ENCODE assay signal across 8 mouse cellular contexts in the genomic region with DNA sequence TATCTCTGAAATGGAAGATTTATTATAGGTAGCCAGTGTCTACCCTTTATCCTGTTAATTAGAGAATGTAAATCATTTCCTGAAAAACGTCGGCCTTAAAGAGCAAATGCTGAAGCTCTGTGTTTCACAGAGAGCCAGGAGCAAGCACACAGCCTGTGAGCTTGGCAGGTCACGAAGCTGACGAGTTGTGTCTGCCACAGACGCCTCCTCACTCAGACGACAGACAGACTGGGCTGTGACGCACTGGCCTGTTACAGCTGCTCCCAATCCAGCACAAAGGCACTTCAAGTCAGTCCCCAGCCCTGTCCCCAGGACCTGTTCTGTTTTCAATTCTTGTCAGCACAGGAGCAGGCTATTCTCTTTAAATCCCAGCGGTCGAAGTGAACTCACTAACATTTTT. TPM values are rescaled to one million over a fixed set of nuclear protein-coding genes. Genes with fewer than 3 reads are reported as not detected.
A peak's percentile ranks its signal among the peaks of the same experiment; 100 is the strongest.
DNase-seq lines count a peak whose midpoint lies in the region; ATAC-seq and TF ChIP-seq lines count a peak whose summit lies in the region.

No protein-coding gene starts in this region.

- TF ChIP-seq EP300 in liver, postnatal 0 days (IDR thresholded peaks at IDR 0.05; ENCODE audit: low read depth) = no peak

- no peak for ATAC-seq in liver, postnatal 0 days
- no peak for ATAC-seq in heart, embryonic 11.5 days (replicated peaks; ENCODE audit: insufficient number of reproducible peaks, low FRiP score, low TSS enrichment)
- peak; percentile 90 for ATAC-seq in neural tube, embryonic 15.5 days (ENCODE audit: low FRiP score)
- ATAC-seq in erythroid progenitor cell, adult 5-6 weeks (replicated peaks; ENCODE audit: low FRiP score, poor library complexity, severe bottlenecking) = no peak

- H3K9me3 ChIP-seq in liver, postnatal 0 days (ENCODE audit: low read length) = no peaks in the 10 kb centered on the region
- H3K9me3 ChIP-seq in heart, embryonic 11.5 days (replicated peaks; ENCODE audit: control insufficient read depth, low read length) = no peaks in the 10 kb centered on the region
- no peaks in the 10 kb centered on the region for H3K9me3 ChIP-seq in neural tube, embryonic 15.5 days (replicated peaks)

- H3K9ac ChIP-seq in liver, postnatal 0 days (replicated peaks) = no peak overlapping the region
- no peak overlapping the region for H3K9ac ChIP-seq in heart, embryonic 11.5 days (ENCODE audit: low read depth, low read length)
- no peak overlapping the region for H3K9ac ChIP-seq in neural tube, embryonic 15.5 days (replicated peaks)

- H3K27ac ChIP-seq in liver, postnatal 0 days (ENCODE audit: low read depth) = no peak overlapping the region
- H3K27ac ChIP-seq in heart, embryonic 11.5 days (ENCODE audit: low read depth, low read length) = peak overlapping the region; percentile 85
- peak overlapping the region; percentile 7 for H3K27ac ChIP-seq in neural tube, embryonic 15.5 days (replicated peaks)

- H3K4me2 ChIP-seq in liver, postnatal 0 days (ENCODE audit: low read depth, low read length) = no peak overlapping the region
- H3K4me2 ChIP-seq in heart, embryonic 11.5 days = peak overlapping the region; percentile 5
- peak overlapping the region; percentile 3; the same call in 1 of the 2 replicates for H3K4me2 ChIP-seq in neural tube, embryonic 15.5 days

- 0 out of 2 replicates have a peak, but pooled peaks cover 15% of the 10 kb centered on the region for H3K4me1 ChIP-seq in liver, postnatal 0 days (ENCODE audit: insufficient read depth)
- peaks cover 17% of the 10 kb centered on the region for H3K4me1 ChIP-seq in heart, embryonic 11.5 days (ENCODE audit: control insufficient read depth, insufficient read depth, low read length)
- H3K4me1 ChIP-seq in neural tube, embryonic 15.5 days = peaks cover 5% of the 10 kb centered on the region

- H3K4me3 ChIP-seq in liver, postnatal 0 days (ENCODE audit: low read depth, low read length) = no peak overlapping the region
- no peak overlapping the region for H3K4me3 ChIP-seq in heart, embryonic 11.5 days (ENCODE audit: low read depth, low read length)
- H3K4me3 ChIP-seq in neural tube, embryonic 15.5 days (replicated peaks) = no peak overlapping the region

- no peaks in the 10 kb centered on the region for H3K27me3 ChIP-seq in liver, postnatal 0 days (ENCODE audit: insufficient read depth, low read length)
- no peaks in the 10 kb centered on the region for H3K27me3 ChIP-seq in heart, embryonic 11.5 days (ENCODE audit: control insufficient read depth, insufficient read depth, low read length)
- no peaks in the 10 kb centered on the region for H3K27me3 ChIP-seq in neural tube, embryonic 15.5 days (replicated peaks)

- peak; percentile 33 for DNase-seq in liver
- DNase-seq in liver, postnatal 0 days = no peak
- DNase-seq in kidney, postnatal 10 days = peak; percentile 85
- DNase-seq in thymus, postnatal 36 days = no peak
- DNase-seq in urinary bladder, postnatal 10 days (ENCODE audit: low spot score) = no peak

- no peak for TF ChIP-seq CTCF in liver, postnatal 0 days (IDR thresholded peaks at IDR 0.05; ENCODE audit: low read depth)

- 62% methylated on average over 9 of the region's 9 CpGs for WGBS in liver, postnatal 0 days (ENCODE audit: insufficient replicate concordance)
- WGBS in heart, embryonic 11.5 days (ENCODE audit: insufficient replicate concordance) = 15% methylated on average over 9 of the region's 9 CpGs
- 9% methylated on average over 9 of the region's 9 CpGs for WGBS in neural tube, embryonic 15.5 days

- peaks cover 60% of the 10 kb centered on the region for H3K36me3 ChIP-seq in liver, postnatal 0 days (replicated peaks; ENCODE audit: insufficient read depth, low read length)
- H3K36me3 ChIP-seq in heart, embryonic 11.5 days (ENCODE audit: control insufficient read depth, insufficient read depth, low read length) = no peaks in the 10 kb centered on the region; the same call in 1 of the 2 replicates
- H3K36me3 ChIP-seq in neural tube, embryonic 15.5 days = no peaks in the 10 kb centered on the region

RNA-seq across cellular contexts. Expression of gene F2r, which starts 37.0 kb away (rescaled TPM):
- 25.5 and 28.6 TPM in 2 replicates for polyA plus RNA-seq in liver, postnatal 0 days (2015; fragmentation: Nextera tagmentation; extraction: Ambion mirVana)
- polyA plus RNA-seq in heart, embryonic 11.5 days (2014; fragmentation: Nextera tagmentation; extraction: Ambion mirVana) = 171 and 195 TPM in 2 replicates
- polyA plus RNA-seq in neural tube, embryonic 15.5 days (2015; fragmentation: Nextera tagmentation; extraction: Ambion mirVana) = 52.1 and 53.9 TPM in 2 replicates
- 0.84 and 1.8 TPM in 2 replicates for total RNA-seq in erythroid progenitor cell, adult 5-6 weeks (2015; ENCODE audit: low replicate concordance)
- total RNA-seq in erythroid progenitor cell, adult 5-6 weeks (2017; ENCODE audit: low replicate concordance) = 0.68 and 2.7 TPM in 2 replicates

RNA-seq across cellular contexts. Expression of gene F2rl2, which starts 41.4 kb away (rescaled TPM):
- polyA plus RNA-seq in liver, postnatal 0 days (2015; fragmentation: Nextera tagmentation; extraction: Ambion mirVana) = 10.7 and 13.0 TPM in 2 replicates
- 4.0 and 4.1 TPM in 2 replicates for polyA plus RNA-seq in heart, embryonic 11.5 days (2014; fragmentation: Nextera tagmentation; extraction: Ambion mirVana)
- 1.9 and 2.1 TPM in 2 replicates for polyA plus RNA-seq in neural tube, embryonic 15.5 days (2015; fragmentation: Nextera tagmentation; extraction: Ambion mirVana)
- 2.1 TPM in 1 of 2 replicates, not detected in the other for total RNA-seq in erythroid progenitor cell, adult 5-6 weeks (2015; ENCODE audit: low replicate concordance)
- total RNA-seq in erythroid progenitor cell, adult 5-6 weeks (2017; ENCODE audit: low replicate concordance) = 0.15 TPM in 1 of 2 replicates, not detected in the other

Comparison
In these comparisons a context has a peak if more than half of its experiments do, and no peak if none do; other contexts are left out.
1. DNase-seq: peak in liver (single experiment) and kidney, postnatal 10 days (single experiment); none in liver, postnatal 0 days (single experiment), thymus, postnatal 36 days (0 of 2) and urinary bladder, postnatal 10 days (single experiment).